Mouse (Mus musculus): ENCODE results near the gene Ppp5c.

DNA sequence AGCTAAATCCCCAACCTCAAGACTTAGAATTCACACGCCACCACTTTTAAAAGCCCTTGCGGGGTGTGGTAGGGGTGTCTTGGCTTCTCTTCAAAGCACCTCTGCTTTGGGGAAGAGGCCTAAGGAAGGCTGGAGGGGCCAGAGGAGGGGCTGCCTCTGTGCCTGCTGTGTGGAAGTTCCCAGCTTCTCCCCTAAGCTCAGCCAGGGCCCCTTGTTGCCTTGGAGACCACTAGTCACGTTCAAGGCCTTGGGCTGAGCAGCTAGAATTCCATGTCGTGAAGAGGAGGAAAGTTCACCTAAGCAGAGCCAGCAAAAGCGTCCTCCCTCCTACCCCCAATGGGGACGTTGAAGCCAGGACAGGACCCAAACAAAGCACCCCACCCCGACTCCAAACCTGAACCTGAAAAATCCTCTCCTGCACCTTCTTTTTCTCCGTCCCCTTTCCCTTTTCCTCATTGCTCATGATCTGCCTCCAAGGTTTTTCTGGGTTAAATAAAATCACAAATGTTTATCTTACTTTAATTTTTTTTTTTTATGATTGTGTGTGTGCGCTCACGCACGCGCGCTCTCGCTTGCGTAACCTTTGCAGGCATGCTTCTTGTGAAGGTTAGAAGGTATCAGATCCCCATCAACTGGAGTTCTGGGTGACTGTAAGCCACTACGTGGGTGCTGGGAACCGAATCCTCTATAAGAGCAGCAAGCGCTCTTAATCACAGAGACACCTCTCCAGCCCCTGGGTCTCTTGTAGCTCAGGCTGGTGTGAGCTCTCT is 35.9 kb downstream of the Ppp5c start:
- no peak for TF ChIP-seq CTCF (IDR thresholded peaks at IDR 0.05; ENCODE audit: extremely low read depth, insufficient read length, insufficient replicate concordance, low read depth, low read length)
- TF ChIP-seq POLR2A (IDR thresholded peaks at IDR 0.05; ENCODE audit: low read depth, low read length): no peak
